Mouse (Mus musculus) stomach, embryonic 15.5 days (tissue): ENCODE data around the gene Stxbp5l. TPM values are rescaled to one million over a fixed set of nuclear protein-coding genes. Genes with fewer than 3 reads are reported as not detected.

Experiments
- ATAC-seq: fragments of 200-750 bp; cut with Nextera tagmentation; 2 replicates; pipeline ENCODE4 v1.8.0; 2017; ENCODE audit warnings: low read depth, moderate number of reproducible peaks, moderate TSS enrichment; ENCODE audit not compliant: insufficient read depth, low FRiP score
- H3K27ac ChIP-seq: fragments of 300-500 bp; sonication (generic); 2 replicates; pipeline ENCODE4 v1.5.1; 2015; ENCODE audit warnings: mild to moderate bottlenecking, inconsistent platforms
- H3K27me3 ChIP-seq: fragments of 300-500 bp; sonication (generic); replicated peaks from 2 replicates; pipeline ENCODE4 v1.6.1; 2015; ENCODE audit warnings: inconsistent platforms
- H3K36me3 ChIP-seq: fragments of 300-500 bp; sonication (generic); 2 replicates; pipeline ENCODE4 v1.6.1; 2015; ENCODE audit warnings: inconsistent platforms
- H3K4me1 ChIP-seq: fragments of 300-500 bp; sonication (generic); 2 replicates; pipeline ENCODE4 v1.6.1; 2015; ENCODE audit warnings: inconsistent platforms
- H3K4me2 ChIP-seq: fragments of 300-500 bp; sonication (generic); 2 replicates; pipeline ENCODE4 v1.6.1; 2015; ENCODE audit warnings: mild to moderate bottlenecking, inconsistent platforms
- H3K4me3 ChIP-seq: fragments of 300-500 bp; sonication (generic); replicated peaks from 2 replicates; pipeline ENCODE4 v1.5.1; 2015; ENCODE audit warnings: inconsistent platforms
- H3K9ac ChIP-seq: fragments of 300-500 bp; sonication (generic); 2 replicates; pipeline ENCODE4 v1.6.1; 2015; ENCODE audit warnings: inconsistent platforms
- H3K9me3 ChIP-seq: fragments of 300-500 bp; sonication (generic); 2 replicates; pipeline ENCODE4 v1.6.1; 2016; ENCODE audit warnings: inconsistent platforms
- WGBS: fragments of 180-500 bp; shearing (Covaris S2); methylation state at CpG from one replicate; pipeline ENCODE4 v1.1.7; 2015; 5-methylcytosine and 5-hydroxymethylcytosine counted together
- polyA plus RNA-seq: library from polyadenylated mRNA; unstranded; fragments of >200 nt; fragmentation: Nextera tagmentation; extraction: Ambion mirVana; gene quantifications from 2 replicates; pipeline ENCODE4 v1.2.1, GENCODE M21; 2015

Stxbp5l gene
- 2.4 and 3.5 TPM in 2 replicates for polyA plus RNA-seq

DNA sequence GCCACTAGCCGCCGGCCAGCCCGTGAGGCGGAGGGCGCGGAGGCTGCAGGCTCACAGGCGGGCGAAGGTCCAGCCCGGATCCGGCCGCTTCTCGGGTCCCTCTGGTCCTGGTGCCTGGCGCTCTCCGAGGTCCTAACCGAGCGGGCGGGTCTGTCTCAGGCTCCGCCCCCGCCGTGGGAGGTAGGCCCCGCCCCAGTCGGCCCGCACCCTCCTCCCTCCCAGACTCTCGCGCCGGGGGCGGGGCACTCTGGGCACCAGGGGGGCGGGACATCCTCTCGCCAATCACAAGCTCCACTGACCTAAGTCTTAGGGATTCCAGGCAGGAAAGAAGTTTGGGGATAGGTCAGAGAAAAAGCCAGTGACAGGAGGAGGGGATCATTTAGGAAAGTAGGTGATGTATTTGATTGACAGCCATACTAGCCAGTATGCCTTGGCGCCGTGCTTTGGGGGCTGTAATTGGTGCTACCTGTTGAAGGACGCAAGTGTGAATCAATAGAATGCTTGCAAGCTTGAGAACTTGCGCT is at the start of gene Stxbp5l:
Gene Stxbp5l, minus strand, starts transcription at position 142 of the 524 bp plus-strand sequence.
- Histone ChIP-seq H3K4me3 (peak within 1 kb of the TSS; percentile 53), H3K27me3 (0 out of 2 replicates have a peak, but pooled peaks cover 2% of the 10 kb centered on the region), H3K4me2 (peak within 1 kb of the TSS; percentile 96), H3K4me1 (peaks cover 5% of the 10 kb centered on the region; the same call in 1 of the 2 replicates), H3K9ac (no peak within 1 kb of the TSS), H3K27ac (no peak within 1 kb of the TSS), H3K36me3 (no peaks in the 10 kb centered on the region), H3K9me3 (no peaks in the 10 kb centered on the region)
- under 1% methylated on average over 33 of the region's 33 CpGs for WGBS
- ATAC-seq: peak; percentile 92

DNA sequence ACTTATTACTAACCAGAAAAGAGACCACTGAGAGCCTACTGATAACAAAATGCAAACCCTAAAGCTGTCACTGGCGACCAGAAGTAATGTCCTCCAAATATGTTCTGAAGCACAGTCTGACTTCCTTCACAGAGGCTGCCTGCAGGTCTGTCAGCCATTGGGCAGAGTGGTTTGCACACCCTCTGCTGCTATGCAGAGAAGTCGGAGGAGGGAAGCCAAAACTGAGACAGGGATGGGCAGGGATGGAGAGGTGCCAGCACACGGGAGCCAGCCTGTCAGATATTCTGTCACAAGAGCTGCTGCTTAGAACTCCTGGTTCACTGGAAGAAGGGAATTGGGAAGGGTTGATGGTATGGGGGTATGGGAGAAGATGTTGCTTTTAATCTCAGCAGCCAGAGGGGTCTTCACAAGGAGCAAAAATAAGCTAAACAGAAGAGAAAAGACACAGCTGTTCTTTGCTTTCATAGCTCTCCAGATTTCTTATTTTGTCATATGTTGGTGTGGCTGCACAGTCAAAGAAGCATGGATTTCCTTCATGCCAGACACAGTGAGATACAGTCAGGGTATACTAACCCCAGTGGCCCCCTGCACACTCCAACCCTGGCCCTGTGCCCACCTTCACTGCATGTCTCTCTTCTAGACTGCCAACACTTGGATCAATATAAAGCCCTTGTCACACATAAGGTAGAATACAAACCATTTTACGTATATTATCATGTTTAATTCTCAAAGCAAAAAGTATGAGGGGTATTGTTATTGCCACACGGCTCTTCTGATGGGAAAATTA is 48.8 kb upstream of the Stxbp5l start:
- no peak overlapping the region for H3K4me2 ChIP-seq
- H3K9ac ChIP-seq: no peak overlapping the region
- ATAC-seq: no peak
- WGBS: 36% methylated on average over 5 of the region's 5 CpGs
- no peaks in the 10 kb centered on the region for H3K9me3 ChIP-seq
- no peaks in the 10 kb centered on the region for H3K36me3 ChIP-seq
- no peaks in the 10 kb centered on the region for H3K27me3 ChIP-seq
- no peak overlapping the region for H3K27ac ChIP-seq
- no peak overlapping the region for H3K4me3 ChIP-seq
- H3K4me1 ChIP-seq: 0 out of 2 replicates have a peak, but pooled peaks cover 2% of the 10 kb centered on the region

DNA sequence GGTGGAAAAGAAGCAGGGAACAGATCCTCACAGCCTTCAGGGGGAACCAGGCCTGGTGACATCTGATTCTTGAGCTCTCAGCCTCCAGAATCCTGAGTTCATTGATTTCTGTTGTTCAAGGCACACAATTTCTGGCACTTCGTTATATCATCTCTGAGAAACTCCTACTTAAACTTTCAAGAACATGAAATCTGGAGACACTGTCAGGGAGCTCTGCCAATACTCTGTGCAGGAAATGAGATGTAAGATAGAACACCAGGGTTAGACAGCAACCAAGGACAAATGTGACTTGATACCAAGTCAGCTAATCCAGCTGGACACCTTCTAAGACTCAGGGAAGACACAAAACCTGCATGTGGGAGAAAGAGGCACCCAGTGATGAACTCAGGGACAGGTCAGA is 40.7 kb upstream of the Stxbp5l start:
- Histone ChIP-seq H3K27me3 (no peaks in the 10 kb centered on the region), H3K9ac (no peak overlapping the region), H3K4me2 (no peak overlapping the region), H3K4me1 (no peaks in the 10 kb centered on the region), H3K9me3 (no peaks in the 10 kb centered on the region), H3K4me3 (no peak overlapping the region), H3K27ac (no peak overlapping the region), H3K36me3 (no peaks in the 10 kb centered on the region)
- WGBS: 38% methylated on average over 1 of the region's 1 CpGs
- ATAC-seq: no peak

DNA sequence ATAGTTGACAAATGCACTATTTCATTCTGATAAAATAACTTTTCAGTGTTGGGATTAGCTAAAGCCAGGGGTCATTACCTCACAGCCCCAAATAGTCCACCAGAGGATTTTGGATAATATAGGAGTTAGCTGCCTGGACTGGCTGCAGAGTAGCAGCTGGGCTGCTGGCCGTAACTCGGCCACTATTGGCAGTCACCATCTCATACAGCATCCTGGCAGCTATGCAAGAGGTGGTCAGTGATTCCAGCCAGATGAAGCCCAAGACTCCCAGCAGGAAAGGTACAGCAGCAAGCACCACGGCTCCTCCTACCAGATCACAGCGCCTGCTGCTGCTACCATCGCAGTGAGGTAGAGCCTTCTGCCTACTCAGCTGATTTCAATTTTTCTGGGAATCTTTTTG is 38.1 kb upstream of the Stxbp5l start:
- H3K4me3 ChIP-seq: no peak overlapping the region
- no peaks in the 10 kb centered on the region for H3K9me3 ChIP-seq
- no peak overlapping the region for H3K4me2 ChIP-seq
- no peak for ATAC-seq
- H3K27ac ChIP-seq: no peak overlapping the region
- WGBS: 81% methylated on average over 5 of the region's 5 CpGs
- no peaks in the 10 kb centered on the region for H3K36me3 ChIP-seq
- H3K27me3 ChIP-seq: no peaks in the 10 kb centered on the region
- no peak overlapping the region for H3K9ac ChIP-seq
- no peaks in the 10 kb centered on the region for H3K4me1 ChIP-seq

DNA sequence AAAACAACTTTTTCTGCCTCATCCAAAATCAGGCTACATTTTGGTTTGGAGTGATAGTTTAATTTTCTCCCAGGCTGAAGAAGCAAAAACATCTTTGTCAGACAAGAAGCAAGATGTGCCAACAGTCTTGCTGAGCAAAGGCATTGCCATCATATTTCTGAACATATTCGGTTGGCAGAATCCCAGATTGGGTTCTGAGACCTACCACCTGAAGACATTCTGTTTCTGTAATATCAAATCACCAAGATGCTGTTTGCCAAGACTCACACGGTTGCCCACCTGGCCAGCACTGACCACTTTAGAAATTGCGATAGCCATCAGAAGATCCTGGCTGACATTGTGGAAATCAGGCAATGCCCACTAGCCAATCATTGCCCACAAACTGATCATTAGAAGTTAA is 37.1 kb upstream of the Stxbp5l start:
- no peak for ATAC-seq
- no peak overlapping the region for H3K27ac ChIP-seq
- H3K9me3 ChIP-seq: no peaks in the 10 kb centered on the region
- H3K36me3 ChIP-seq: no peaks in the 10 kb centered on the region
- no peak overlapping the region for H3K4me2 ChIP-seq
- no peaks in the 10 kb centered on the region for H3K4me1 ChIP-seq
- no peak overlapping the region for H3K4me3 ChIP-seq
- no peaks in the 10 kb centered on the region for H3K27me3 ChIP-seq
- no peak overlapping the region for H3K9ac ChIP-seq
- WGBS: 83% methylated on average over 3 of the region's 3 CpGs

DNA sequence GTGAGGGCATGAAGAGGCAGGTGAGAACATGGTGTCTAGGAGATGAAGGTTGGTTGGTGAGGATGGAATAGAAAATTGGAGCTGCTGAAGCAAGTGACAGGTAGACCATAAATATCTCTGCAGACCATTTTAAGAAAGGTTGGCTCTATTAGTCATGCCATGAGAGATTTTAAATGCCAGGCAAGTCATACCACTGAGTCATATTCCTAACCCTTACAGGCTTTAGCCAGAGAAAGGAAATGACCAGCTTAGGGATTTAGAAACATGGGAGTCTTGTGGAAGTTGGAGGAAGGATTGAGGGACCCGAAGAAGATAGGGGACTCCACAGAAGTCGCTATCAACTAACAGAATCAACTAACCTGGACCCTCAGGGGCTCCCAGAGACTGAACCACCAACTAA is 35.8 kb upstream of the Stxbp5l start:
- no peak overlapping the region for H3K27ac ChIP-seq
- no peaks in the 10 kb centered on the region for H3K4me1 ChIP-seq
- H3K9me3 ChIP-seq: no peaks in the 10 kb centered on the region
- H3K27me3 ChIP-seq: no peaks in the 10 kb centered on the region
- H3K4me3 ChIP-seq: no peak overlapping the region
- H3K36me3 ChIP-seq: no peaks in the 10 kb centered on the region
- no peak for ATAC-seq
- no peak overlapping the region for H3K4me2 ChIP-seq
- 81% methylated on average over 2 of the region's 2 CpGs for WGBS
- no peak overlapping the region for H3K9ac ChIP-seq

DNA sequence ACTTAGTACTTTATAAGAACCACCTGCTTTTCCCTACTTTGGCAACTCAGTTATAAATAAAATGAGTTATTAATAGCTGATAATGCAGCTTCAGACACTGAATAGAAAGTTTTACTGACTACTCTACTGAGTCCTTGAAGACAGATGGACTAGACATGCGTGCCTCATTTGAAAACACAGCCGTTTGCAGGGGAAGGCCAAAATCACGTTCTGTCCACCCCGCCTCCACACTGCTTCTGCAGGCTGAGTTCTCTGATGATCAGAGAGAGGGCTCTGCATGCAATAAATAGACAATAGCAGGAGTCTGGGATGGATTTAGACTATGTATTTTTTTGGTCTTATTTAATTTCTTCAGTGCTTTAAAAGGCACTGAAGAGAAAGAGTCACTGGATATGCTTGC is 20.8 kb upstream of the Stxbp5l start:
- WGBS: 45% methylated on average over 4 of the region's 4 CpGs
- Histone ChIP-seq H3K4me3 (no peak overlapping the region), H3K9me3 (no peaks in the 10 kb centered on the region), H3K27me3 (no peaks in the 10 kb centered on the region), H3K4me1 (no peaks in the 10 kb centered on the region), H3K4me2 (no peak overlapping the region), H3K36me3 (no peaks in the 10 kb centered on the region), H3K27ac (no peak overlapping the region), H3K9ac (no peak overlapping the region)
- ATAC-seq: no peak

DNA sequence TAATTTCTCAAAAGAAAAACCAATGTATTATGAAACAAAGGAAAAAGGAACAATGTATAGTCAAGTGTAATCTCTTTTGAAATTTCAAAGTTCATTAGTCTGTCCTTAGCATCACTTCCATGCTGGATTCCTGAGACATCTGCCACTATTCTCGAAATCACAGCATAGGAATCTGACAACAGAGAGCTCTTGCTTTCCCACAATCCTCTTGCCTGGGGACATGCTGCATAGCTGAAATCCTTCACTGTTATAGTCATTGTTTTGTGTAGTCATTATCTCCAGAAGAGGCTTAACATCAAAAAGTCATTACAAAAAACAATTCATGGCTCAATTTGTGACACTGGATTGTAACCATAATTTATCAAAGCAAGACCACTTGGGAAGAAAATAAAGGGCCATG is 20.2 kb upstream of the Stxbp5l start:
- Histone ChIP-seq H3K4me2 (no peak overlapping the region), H3K9ac (no peak overlapping the region), H3K4me1 (no peaks in the 10 kb centered on the region), H3K9me3 (no peaks in the 10 kb centered on the region), H3K36me3 (no peaks in the 10 kb centered on the region), H3K27ac (no peak overlapping the region), H3K27me3 (no peaks in the 10 kb centered on the region), H3K4me3 (no peak overlapping the region)
- no peak for ATAC-seq
- WGBS: 48% methylated on average over 1 of the region's 1 CpGs

DNA sequence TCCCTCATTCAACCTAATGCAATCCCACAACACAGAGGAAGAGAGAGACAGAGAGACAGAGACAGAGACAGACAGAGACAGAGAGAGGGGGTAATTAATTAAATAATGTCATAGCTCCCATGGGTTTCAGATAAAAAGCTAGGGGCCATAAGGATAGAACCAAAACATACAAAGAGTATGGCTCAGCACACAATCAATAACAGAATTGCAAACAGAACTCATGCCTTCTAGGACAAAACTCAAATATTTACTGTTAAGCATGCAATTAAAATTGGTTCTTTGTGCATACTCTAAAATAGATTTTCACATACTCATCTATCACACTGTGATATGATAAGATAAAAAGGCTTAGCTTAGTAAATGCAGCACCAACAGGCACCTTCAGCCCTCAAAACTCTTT is 5.2 kb upstream of the Stxbp5l start:
- Histone ChIP-seq H3K4me3 (no peak overlapping the region), H3K9me3 (no peaks in the 10 kb centered on the region), H3K36me3 (no peaks in the 10 kb centered on the region), H3K27me3 (no peaks in the 10 kb centered on the region), H3K4me1 (no peaks in the 10 kb centered on the region), H3K9ac (no peak overlapping the region), H3K4me2 (no peak overlapping the region), H3K27ac (no peak overlapping the region)
- peak; percentile 40; the same call in 1 of the 2 replicates for ATAC-seq

DNA sequence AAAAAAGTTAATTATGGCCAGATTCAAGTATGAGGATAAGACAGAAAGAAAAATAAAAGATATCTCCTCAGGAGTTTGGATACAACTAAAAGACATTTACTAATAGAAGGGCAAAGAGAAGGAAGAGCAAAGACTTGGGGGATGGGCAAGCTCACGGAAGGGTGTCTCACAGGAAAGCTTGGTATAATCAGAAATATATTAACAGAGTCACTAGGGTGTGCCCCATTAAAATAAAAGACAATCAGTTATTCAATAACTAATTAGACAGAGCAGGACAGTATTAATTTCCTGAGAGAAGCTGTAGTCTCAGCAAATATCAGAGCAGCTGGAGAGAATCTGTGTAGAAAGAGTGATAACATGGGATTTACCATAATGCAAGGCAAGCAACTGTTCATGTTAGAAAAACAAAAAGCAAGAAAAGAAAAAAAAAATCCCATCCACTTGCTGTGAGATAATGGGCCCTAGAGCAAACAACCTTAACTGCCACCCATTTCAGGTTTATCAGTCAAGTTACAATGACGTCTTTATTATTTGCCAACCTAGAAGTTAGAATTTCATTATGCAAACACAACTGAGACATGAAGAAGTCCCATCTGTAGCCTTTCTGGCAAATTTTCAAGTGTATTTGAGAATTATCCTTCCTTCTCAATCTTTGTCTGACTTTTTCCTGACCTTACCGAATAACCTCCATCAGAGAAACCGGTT is 4.6 kb upstream of the Stxbp5l start:
- H3K36me3 ChIP-seq: no peaks in the 10 kb centered on the region
- H3K27ac ChIP-seq: no peak overlapping the region
- H3K4me1 ChIP-seq: peaks cover under 1% of the 10 kb centered on the region; the same call in 1 of the 2 replicates
- WGBS: 51% methylated on average over 4 of the region's 4 CpGs
- H3K9me3 ChIP-seq: no peaks in the 10 kb centered on the region
- no peak overlapping the region for H3K4me3 ChIP-seq
- H3K9ac ChIP-seq: no peak overlapping the region
- no peak overlapping the region for H3K4me2 ChIP-seq
- ATAC-seq: no peak
- no peaks in the 10 kb centered on the region for H3K27me3 ChIP-seq

DNA sequence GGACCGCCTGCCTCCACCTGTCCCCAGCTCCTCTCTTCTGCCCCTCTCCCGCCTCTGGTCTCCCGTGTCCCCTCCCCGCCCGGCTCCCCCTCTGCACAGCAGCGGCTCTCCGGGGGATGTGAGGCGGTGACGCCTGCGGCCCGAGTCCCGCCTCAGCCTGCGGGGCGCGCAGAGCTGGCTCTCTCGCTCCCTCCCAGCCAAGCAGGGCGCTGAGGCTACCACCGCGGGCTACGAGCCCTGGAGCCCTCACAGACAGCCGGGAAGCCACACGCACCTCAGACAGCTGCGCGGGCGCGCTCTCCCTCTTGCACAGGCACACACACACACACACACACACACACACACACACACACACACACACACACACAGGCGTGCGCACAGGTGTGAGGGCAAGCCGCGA is 393 bp downstream of the Stxbp5l start:
- ATAC-seq: peak; percentile 54
- Histone ChIP-seq H3K9me3 (no peaks in the 10 kb centered on the region), H3K9ac (no peak overlapping the region), H3K4me1 (peaks cover 5% of the 10 kb centered on the region; the same call in 1 of the 2 replicates), H3K4me2 (peak overlapping the region; percentile 96), H3K4me3 (peak overlapping the region; percentile 53), H3K27ac (no peak overlapping the region), H3K36me3 (no peaks in the 10 kb centered on the region), H3K27me3 (0 out of 2 replicates have a peak, but pooled peaks cover 2% of the 10 kb centered on the region)
- WGBS: under 1% methylated on average over 29 of the region's 30 CpGs

DNA sequence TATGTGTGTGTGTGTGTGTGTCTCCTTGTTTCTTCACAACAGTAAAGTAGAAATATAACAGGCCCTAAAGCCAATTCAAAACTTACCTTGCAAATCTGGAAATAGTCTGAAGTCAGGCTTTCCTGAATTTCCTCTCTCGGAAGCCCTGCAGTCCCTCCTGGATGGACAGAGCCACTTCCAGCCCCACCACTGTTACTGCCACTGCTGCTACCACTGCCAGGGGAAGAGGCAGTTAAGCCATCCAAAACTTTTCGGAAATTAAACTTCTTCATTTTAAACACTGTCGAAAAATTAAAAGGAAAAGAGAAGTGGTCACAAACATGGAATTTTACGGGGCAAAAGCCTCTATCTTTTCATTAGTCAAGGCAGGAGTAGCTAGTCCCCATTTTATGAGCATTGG is 1.3 kb downstream of the Stxbp5l start:
- Histone ChIP-seq H3K27ac (no peak overlapping the region), H3K9ac (no peak overlapping the region), H3K36me3 (no peaks in the 10 kb centered on the region), H3K4me3 (no peak overlapping the region), H3K9me3 (no peaks in the 10 kb centered on the region), H3K27me3 (0 out of 2 replicates have a peak, but pooled peaks cover 2% of the 10 kb centered on the region), H3K4me2 (peak overlapping the region; percentile 96; the same call in 1 of the 2 replicates), H3K4me1 (peaks cover 5% of the 10 kb centered on the region; the same call in 1 of the 2 replicates)
- ATAC-seq: no peak
- 49% methylated on average over 4 of the region's 4 CpGs for WGBS
